Mouse (Mus musculus) heart, adult 2 months (tissue): Measurements from ENCODE around the gene Ufd1. TPM values are rescaled to one million over a fixed set of nuclear protein-coding genes. Genes with fewer than 3 reads are reported as not detected.

Source experiments
- DNase-seq, 2 experiments: peaks; one replicate each; pipeline ENCODE4 v3.0.0; 2021
- H3K27ac ChIP-seq: fragments of 200-600 bp; 2 replicates; pipeline ENCODE4 v1.8.1; 2022
- H3K27me3 ChIP-seq: fragments of 200-500 bp; 2 replicates; pipeline ENCODE4 v1.6.1; 2012; ENCODE audit warnings: mild to moderate bottlenecking, low read length, inconsistent platforms, mixed read lengths; ENCODE audit not compliant: control insufficient read depth, insufficient read depth
- H3K36me3 ChIP-seq: fragments of 200-500 bp; 2 replicates; pipeline ENCODE4 v1.6.1; 2012; ENCODE audit warnings: low read length, inconsistent platforms; ENCODE audit not compliant: control insufficient read depth, insufficient read depth
- H3K4me1 ChIP-seq: fragments of 200-500 bp; 2 replicates; pipeline ENCODE4 v1.6.1; 2011; ENCODE audit warnings: low read length; ENCODE audit not compliant: control insufficient read depth, insufficient read depth
- H3K4me3 ChIP-seq: fragments of 200-600 bp; 2 replicates; pipeline ENCODE4 v1.8.1; 2022
- H3K79me2 ChIP-seq: fragments of 200-500 bp; replicated peaks from 2 replicates; pipeline ENCODE4 v1.6.1; 2012; ENCODE audit warnings: mild to moderate bottlenecking, inconsistent platforms, low read length, moderate library complexity, mixed read lengths; ENCODE audit not compliant: control insufficient read depth, insufficient read depth
- H3K9ac ChIP-seq: fragments of 200-500 bp; 2 replicates; pipeline ENCODE4 v1.6.1; 2012; ENCODE audit warnings: low read depth, mild to moderate bottlenecking, control low read depth, inconsistent platforms, low read length, mixed read lengths
- CTCF ChIP-seq: fragments of 200-600 bp; IDR thresholded peaks from 2 replicates; pipeline ENCODE4 v1.8.1; 2022; ENCODE audit warnings: antibody characterized with exemption, mild to moderate bottlenecking, moderate library complexity
- EP300 ChIP-seq: fragments of 200-500 bp; IDR thresholded peaks from 2 replicates; pipeline ENCODE4 v1.6.1; 2011; ENCODE audit warnings: low read depth, low read length, control low read depth; ENCODE audit not compliant: insufficient read depth
- POLR2A ChIP-seq: fragments of 200-500 bp; IDR thresholded peaks from 2 replicates; pipeline ENCODE4 v1.6.1; 2011; ENCODE audit warnings: mild to moderate bottlenecking, low read depth, low read length, control low read depth; ENCODE audit not compliant: insufficient read depth
- WGBS: fragments of 180-500 bp; shearing (Covaris S2); methylation state at CpG from one replicate; pipeline ENCODE4 v1.1.7; 2018; 5-methylcytosine and 5-hydroxymethylcytosine counted together
- intact Hi-C: fragments of 180-260 bp; cut with DNase I; formaldehyde crosslinking; loops from one replicate; pipeline ENCODE4 v1.15.1; 2025
- polyA plus RNA-seq: library from polyadenylated mRNA; depleted of rRNA; stranded (reverse); fragments of >200 nt; gene quantifications from 2 replicates; pipeline ENCODE4 v1.2.3, GENCODE M21; 2012; rRNA removed
- total RNA-seq, 2 experiments: library from RNA; stranded (reverse); gene quantifications; 2 replicates each; pipeline ENCODE4 v1.2.3; 2021

Ufd1 gene
- total and polyA plus RNA-seq, 3 experiments, result 30.3 to 48.5 (median 45.4) TPM

DNA sequence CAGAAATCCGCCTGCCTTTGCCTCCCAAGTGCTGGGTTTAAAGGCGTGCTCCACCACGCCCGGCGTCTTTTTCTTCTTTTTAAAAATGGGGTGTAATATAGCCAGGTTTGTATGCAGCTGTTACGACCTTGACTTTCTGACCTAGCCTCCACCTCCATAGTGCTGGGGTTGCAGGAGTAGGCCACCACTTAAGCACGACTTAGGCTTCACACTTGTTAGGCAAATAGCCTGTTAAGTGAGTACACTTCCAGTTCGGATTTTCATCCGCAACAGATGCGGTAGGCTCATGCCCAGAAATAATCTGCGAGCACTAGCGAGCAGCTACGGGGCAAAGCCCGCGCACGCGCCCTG lies 64.5 kb downstream of the Ufd1 start:
- DNase-seq, result no peak

GRCm38 (mm10) chr16:18876442-18877308 lies 65.1 kb downstream of the Ufd1 start, which contains the start of the genes Mrpl40 and Hira:
Gene Mrpl40 (minus strand): TSS chr16:18876862.
Gene Hira (plus strand): TSS chr16:18877037.
- Histone ChIP-seq H3K36me3 (no peaks in the 10 kb centered on the region; the same call in 1 of the 2 replicates), H3K4me1 (0 out of 2 replicates have a peak, but pooled peaks cover 2% of the 10 kb centered on the region), H3K27me3 (no peaks in the 10 kb centered on the region), H3K4me3 (peak within 1 kb of the TSS; percentile 96), H3K27ac (peak within 1 kb of the TSS; percentile 92), H3K79me2 (no peaks in the 10 kb centered on the region; the same call in 1 of the 2 replicates), H3K9ac (peak within 1 kb of the TSS; percentile 88)
- DNase-seq, result peak; percentile 96 to 97
- intact Hi-C loops, result loop anchor here (2.0 to 5.0 kb wide), 2 partner anchors 66 to 189 kb away; partner anchors contain the start of genes Cdc45 and Ufd1
- TF ChIP-seq POLR2A (peak; percentile 84), CTCF (no peak), EP300 (0 out of 2 replicates have a peak, but pooled peaks have one; percentile 39)
- WGBS, result under 1% methylated on average over 93 of the region's 93 CpGs

More for the DNA sequence above, 64.5 kb downstream of the Ufd1 start:
- 0 out of 2 replicates have a peak, but pooled peaks cover 2% of the 10 kb centered on the region for H3K4me1 ChIP-seq
- H3K27me3 ChIP-seq, result no peaks in the 10 kb centered on the region
- H3K27ac ChIP-seq, result peak overlapping the region; percentile 92
- WGBS, result under 1% methylated on average over 17 of the region's 17 CpGs
- TF ChIP-seq POLR2A, result no peak
- TF ChIP-seq EP300, result no peak
- TF ChIP-seq CTCF, result no peak
- peak overlapping the region; percentile 96 for H3K4me3 ChIP-seq
- H3K79me2 ChIP-seq, result no peaks in the 10 kb centered on the region; the same call in 1 of the 2 replicates
- H3K9ac ChIP-seq, result peak overlapping the region; percentile 71
- no peaks in the 10 kb centered on the region; the same call in 1 of the 2 replicates for H3K36me3 ChIP-seq
- intact Hi-C loops, result loop anchor here (2.0 to 5.0 kb wide), 2 partner anchors 65 to 189 kb away; partner anchors contain the start of genes Cdc45 and Ufd1

- intact Hi-C loops, result loop anchor here (2.0 to 5.0 kb wide), 2 partner anchors 67 to 190 kb away; partner anchors contain the start of genes Cdc45 and Ufd1
- Histone ChIP-seq H3K79me2 (no peaks in the 10 kb centered on the region; the same call in 1 of the 2 replicates), H3K4me3 (peak overlapping the region; percentile 96), H3K27me3 (no peaks in the 10 kb centered on the region), H3K36me3 (no peaks in the 10 kb centered on the region; the same call in 1 of the 2 replicates), H3K4me1 (0 out of 2 replicates have a peak, but pooled peaks cover 2% of the 10 kb centered on the region), H3K27ac (peak overlapping the region; percentile 92), H3K9ac (peak overlapping the region; percentile 88)
- under 1% methylated on average over 43 of the region's 43 CpGs for WGBS
- peak in 1 of 2 experiments; percentile 46 for DNase-seq
- TF ChIP-seq POLR2A (no peak), CTCF (peak; percentile 49)
Observed at GRCm38 (mm10) chr16:18877386-18878090, 66.0 kb downstream of the Ufd1 start.

DNA sequence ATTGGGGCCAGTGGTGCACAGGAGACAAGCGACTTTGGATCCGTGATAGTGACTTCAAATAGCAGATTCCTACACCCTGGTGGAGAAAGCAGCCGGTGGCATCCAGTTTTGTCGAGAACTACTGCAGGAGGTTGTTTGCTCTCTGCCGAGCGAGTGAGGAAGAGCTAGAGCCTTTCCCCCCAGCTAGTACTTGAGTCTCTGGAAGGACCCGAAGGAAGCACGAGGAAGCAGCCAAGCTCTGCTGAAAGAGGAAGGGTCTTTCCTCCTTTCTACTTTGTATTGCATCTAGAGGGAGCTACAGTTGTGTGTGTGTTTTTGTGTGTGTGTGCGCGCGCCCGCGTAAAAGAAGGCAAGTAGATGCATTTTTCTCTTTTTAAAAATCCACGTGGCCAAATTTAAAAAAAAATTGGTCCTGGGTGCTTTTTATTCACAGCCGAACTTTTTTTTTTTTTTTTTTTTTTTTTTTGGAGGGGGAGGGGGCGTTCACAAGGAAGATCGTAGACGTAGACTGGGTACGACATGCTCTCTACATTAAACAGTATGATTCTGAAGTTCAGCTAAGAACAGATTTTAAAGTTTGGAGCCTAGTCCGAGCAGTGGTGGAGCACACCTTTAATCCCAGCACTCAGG lies 66.6 kb downstream of the Ufd1 start:
- no peak overlapping the region; the same call in none of the 2 replicates for H3K27ac ChIP-seq
- 20% methylated on average over 20 of the region's 20 CpGs for WGBS
- intact Hi-C loops, result loop anchor here (5.0 kb wide), 1 partner anchor 191 kb away; no protein-coding TSS in a partner anchor

DNA sequence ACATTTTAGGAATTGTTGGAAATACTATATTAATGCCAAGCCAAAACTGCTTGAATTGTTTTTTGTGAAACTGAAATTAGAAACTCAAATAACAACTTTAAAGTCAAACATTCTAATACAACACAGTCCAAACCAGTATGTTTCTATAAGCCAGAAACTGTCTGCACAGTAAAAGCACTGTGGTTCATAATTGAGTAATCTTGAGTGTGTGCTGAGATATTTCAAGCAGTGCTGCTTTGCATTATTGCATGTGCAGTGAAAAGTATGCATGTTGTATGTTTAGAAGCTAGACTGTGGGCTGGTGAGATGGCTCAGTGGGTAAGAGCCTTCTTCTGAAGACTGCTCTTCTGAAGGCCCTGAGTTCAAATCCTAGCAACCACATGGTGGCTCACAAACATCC lies 72.5 kb downstream of the Ufd1 start:
- TF ChIP-seq CTCF (no peak), POLR2A (no peak), EP300 (no peak)
- H3K9ac ChIP-seq, result no peak overlapping the region
- intact Hi-C loops, result no loop called here
- no peaks in the 10 kb centered on the region; the same call in 1 of the 2 replicates for H3K36me3 ChIP-seq
- no peaks in the 10 kb centered on the region for H3K27me3 ChIP-seq
- no peak overlapping the region for H3K27ac ChIP-seq
- peaks cover 4% of the 10 kb centered on the region for H3K4me1 ChIP-seq
- no peak for DNase-seq
- H3K4me3 ChIP-seq, result no peak overlapping the region
- peaks cover 4% of the 10 kb centered on the region for H3K79me2 ChIP-seq

More for the DNA sequence above, 66.6 kb downstream of the Ufd1 start:
- DNase-seq, result no peak
- Histone ChIP-seq H3K9ac (peak overlapping the region; percentile 88), H3K79me2 (peaks cover 2% of the 10 kb centered on the region), H3K4me1 (0 out of 2 replicates have a peak, but pooled peaks cover 2% of the 10 kb centered on the region), H3K4me3 (peak overlapping the region; percentile 96), H3K27me3 (no peaks in the 10 kb centered on the region), H3K36me3 (no peaks in the 10 kb centered on the region; the same call in 1 of the 2 replicates)
- TF ChIP-seq EP300 (no peak), POLR2A (no peak)

Other genes starting within 250 kb of the Ufd1 start
- 1 to 10 TPM in 1 of 2 experiments, under 1 TPM in 1; 0.68 to 1.1 TPM for gene Tbx1, start 221.1 kb upstream of the Ufd1 start, total RNA-seq
- gene Tbx1, start 221.1 kb upstream of the Ufd1 start, polyA plus RNA-seq, result 0.91 and 1.3 TPM in 2 replicates
- 1 to 10 TPM in 1 of 2 experiments, under 1 TPM in 1; 0.86 to 3.5 TPM for gene Gp1bb, start 189.4 kb upstream of the Ufd1 start, total RNA-seq
- gene Gp1bb, start 189.4 kb upstream of the Ufd1 start, polyA plus RNA-seq, result 1.3 and 5.6 TPM in 2 replicates
- 1 to 10 TPM; 1.1 TPM for gene Gm49601, start 185.4 kb upstream of the Ufd1 start, total RNA-seq
- 3.1 and 4.9 TPM in 2 replicates for gene Gm49601, start 185.4 kb upstream of the Ufd1 start, polyA plus RNA-seq
- 1 to 10 TPM; 3.2 to 5.6 TPM for gene Sept5, start 181.8 kb upstream of the Ufd1 start, total RNA-seq
- 7.1 and 7.3 TPM in 2 replicates for gene Sept5, start 181.8 kb upstream of the Ufd1 start, polyA plus RNA-seq
- 10 to 100 TPM; 14.7 to 19.5 TPM for gene Cldn5, start 34.9 kb upstream of the Ufd1 start, total RNA-seq
- 27.6 and 38.3 TPM in 2 replicates for gene Cldn5, start 34.9 kb upstream of the Ufd1 start, polyA plus RNA-seq
- gene Cdc45, start 208 bp downstream of the Ufd1 start, total RNA-seq, result 1 to 10 TPM; 2.5 to 3.4 TPM
- 3.9 and 5.2 TPM in 2 replicates for gene Cdc45, start 208 bp downstream of the Ufd1 start, polyA plus RNA-seq
- 10 to 100 TPM; 23.3 to 25.5 TPM for gene 2510002D24Rik, start 24.8 kb downstream of the Ufd1 start, total RNA-seq
- 46.9 and 68.1 TPM in 2 replicates for gene 2510002D24Rik, start 24.8 kb downstream of the Ufd1 start, polyA plus RNA-seq
- gene Gm28539, start 24.8 kb downstream of the Ufd1 start, total RNA-seq, result 1 to 10 TPM in 1 of 2 experiments, not detected in 1; 1.3 TPM
- not detected in 2 replicates for gene Gm28539, start 24.8 kb downstream of the Ufd1 start, polyA plus RNA-seq
- gene Mrpl40, start 65.1 kb downstream of the Ufd1 start, total RNA-seq, result 10 to 100 TPM; 48.3 to 57.2 TPM
- gene Mrpl40, start 65.1 kb downstream of the Ufd1 start, polyA plus RNA-seq, result 13.2 and 19.1 TPM in 2 replicates
- gene Hira, start 65.3 kb downstream of the Ufd1 start, total RNA-seq, result 10 to 100 TPM; 19.0 to 20.9 TPM
- gene Hira, start 65.3 kb downstream of the Ufd1 start, polyA plus RNA-seq, result 23.1 and 24.4 TPM in 2 replicates